Mouse (Mus musculus) ovary, adult 10 weeks (tissue): ENCODE data around the gene Gja6. TPM values are rescaled to one million over a fixed set of nuclear protein-coding genes. Genes with fewer than 3 reads are reported as not detected.

ENCODE experiments used
- polyA plus RNA-seq: library from polyadenylated mRNA; stranded (reverse); fragments of 350-450 nt; fragmentation: Illumina TruSeq; extraction: RNeasy Lipid Tissue Mini Kit (QIAGEN cat#74804); gene quantifications from one replicate; pipeline ENCODE4 v1.2.3, GENCODE M21; 2014

Gene Gja6
- polyA plus RNA-seq: 0.29 TPM

GRCm38 (mm10) chrX:160906952-160907351, at the start of gene Gja6:
TSS of gene Gja6 (minus strand) at chrX:160907052.

Other genes with a start within 250 kb of the Gja6 start
- 1.9 TPM for gene Ppef1, start 171.3 kb downstream of the Gja6 start, polyA plus RNA-seq
- 0.14 TPM for gene Rs1, start 139.0 kb downstream of the Gja6 start, polyA plus RNA-seq
- 24.4 TPM for gene Cdkl5, start 87.7 kb upstream of the Gja6 start, polyA plus RNA-seq
- gene Scml2, start 210.1 kb upstream of the Gja6 start, polyA plus RNA-seq: 11.3 TPM